Mouse (Mus musculus) neural tube, embryonic 14.5 days (tissue): ENCODE data around the gene 1700013G24Rik. TPM values are rescaled to one million over a fixed set of nuclear protein-coding genes. Genes with fewer than 3 reads are reported as not detected.

ENCODE experiments used
- ATAC-seq: fragments of 200-750 bp; cut with Nextera tagmentation; 2 replicates; pipeline ENCODE4 v1.8.0; 2017; ENCODE audit warnings: low read depth, mild to moderate bottlenecking, moderate TSS enrichment, moderate library complexity
- H3K27ac ChIP-seq: fragments of 300-500 bp; sonication (generic); 2 replicates; pipeline ENCODE4 v1.5.1; 2014; ENCODE audit warnings: low read depth, mild to moderate bottlenecking, control low read depth, low read length, moderate library complexity, mixed read lengths
- H3K27me3 ChIP-seq: fragments of 300-500 bp; sonication (generic); 2 replicates; pipeline ENCODE4 v1.6.1; 2014; ENCODE audit warnings: low read length; ENCODE audit not compliant: control insufficient read depth, insufficient read depth
- H3K36me3 ChIP-seq: fragments of 300-500 bp; sonication (generic); 2 replicates; pipeline ENCODE4 v1.6.1; 2014; ENCODE audit warnings: low read length, mixed read lengths; ENCODE audit not compliant: control insufficient read depth, insufficient read depth
- H3K4me1 ChIP-seq: fragments of 300-500 bp; sonication (generic); 2 replicates; pipeline ENCODE4 v1.6.1; 2014; ENCODE audit warnings: low read length; ENCODE audit not compliant: control insufficient read depth, insufficient read depth
- H3K4me2 ChIP-seq: fragments of 300-500 bp; sonication (generic); 2 replicates; pipeline ENCODE4 v1.6.1; 2014; ENCODE audit warnings: mild to moderate bottlenecking, low read depth, low read length, control low read depth
- H3K4me3 ChIP-seq: fragments of 300-500 bp; sonication (generic); 2 replicates; pipeline ENCODE4 v1.5.1; 2014; ENCODE audit warnings: low read depth, low read length, control low read depth, mixed read lengths
- H3K9ac ChIP-seq: fragments of 300-500 bp; sonication (generic); replicated peaks from 2 replicates; pipeline ENCODE4 v1.6.1; 2014; ENCODE audit warnings: low read depth, mild to moderate bottlenecking, control low read depth, low read length, mixed read lengths
- H3K9me3 ChIP-seq: fragments of 300-500 bp; sonication (generic); 2 replicates; pipeline ENCODE4 v1.6.1; 2016; ENCODE audit warnings: low read length; ENCODE audit not compliant: control insufficient read depth
- WGBS: fragments of 180-500 bp; shearing (Covaris S2); extraction: QIAGEN DNeasy Blood & Tissue Kit; methylation state at CpG from one replicate; pipeline ENCODE4 v1.1.7; 2014; 5-methylcytosine and 5-hydroxymethylcytosine counted together
- polyA plus RNA-seq: library from polyadenylated mRNA; unstranded; fragments of >200 nt; fragmentation: Nextera tagmentation; extraction: Ambion mirVana; gene quantifications from 2 replicates; pipeline ENCODE4 v1.2.1, GENCODE M21; 2014

1700013G24Rik gene
- polyA plus RNA-seq, 1 experiment from 2014 or later: not detected

GRCm38 (mm10) chr4:137477611-137478010, 24.5 kb downstream of the 1700013G24Rik start:
- H3K27ac ChIP-seq: no peak overlapping the region
- ATAC-seq: no peak
- no peak overlapping the region for H3K4me3 ChIP-seq
- no peaks in the 10 kb centered on the region for H3K9me3 ChIP-seq
- no peaks in the 10 kb centered on the region for H3K27me3 ChIP-seq
- H3K4me1 ChIP-seq: peaks cover 9% of the 10 kb centered on the region
- WGBS: 63% methylated on average over 6 of the region's 6 CpGs
- H3K4me2 ChIP-seq: no peak overlapping the region
- H3K36me3 ChIP-seq: no peaks in the 10 kb centered on the region
- H3K9ac ChIP-seq: no peak overlapping the region

GRCm38 (mm10) chr4:137478306-137478705, 25.2 kb downstream of the 1700013G24Rik start:
- H3K9ac ChIP-seq: no peak overlapping the region
- no peak overlapping the region for H3K4me2 ChIP-seq
- H3K27ac ChIP-seq: no peak overlapping the region
- no peak overlapping the region for H3K4me3 ChIP-seq
- ATAC-seq: no peak
- no peaks in the 10 kb centered on the region for H3K27me3 ChIP-seq
- H3K4me1 ChIP-seq: peaks cover 9% of the 10 kb centered on the region
- no peaks in the 10 kb centered on the region for H3K9me3 ChIP-seq
- WGBS: 53% methylated on average over 5 of the region's 5 CpGs
- no peaks in the 10 kb centered on the region for H3K36me3 ChIP-seq

GRCm38 (mm10) chr4:137479757-137480156, 26.7 kb downstream of the 1700013G24Rik start:
- Histone ChIP-seq H3K9ac (no peak overlapping the region), H3K36me3 (no peaks in the 10 kb centered on the region), H3K27ac (no peak overlapping the region), H3K9me3 (no peaks in the 10 kb centered on the region), H3K27me3 (no peaks in the 10 kb centered on the region), H3K4me3 (no peak overlapping the region), H3K4me1 (peaks cover 12% of the 10 kb centered on the region), H3K4me2 (no peak overlapping the region)
- no peak for ATAC-seq
- 12% methylated on average over 5 of the region's 6 CpGs for WGBS

GRCm38 (mm10) chr4:137480191-137480992, 27.3 kb downstream of the 1700013G24Rik start:
- Histone ChIP-seq H3K4me2 (no peak overlapping the region), H3K9ac (no peak overlapping the region), H3K27me3 (no peaks in the 10 kb centered on the region), H3K4me1 (peaks cover 16% of the 10 kb centered on the region), H3K27ac (no peak overlapping the region), H3K36me3 (no peaks in the 10 kb centered on the region), H3K4me3 (no peak overlapping the region), H3K9me3 (no peaks in the 10 kb centered on the region)
- WGBS: 17% methylated on average over 19 of the region's 19 CpGs
- no peak for ATAC-seq

GRCm38 (mm10) chr4:137480993-137481340, 27.9 kb downstream of the 1700013G24Rik start:
- Histone ChIP-seq H3K27ac (no peak overlapping the region), H3K9ac (no peak overlapping the region), H3K4me3 (no peak overlapping the region), H3K4me1 (peaks cover 22% of the 10 kb centered on the region), H3K4me2 (no peak overlapping the region), H3K36me3 (no peaks in the 10 kb centered on the region), H3K9me3 (no peaks in the 10 kb centered on the region), H3K27me3 (no peaks in the 10 kb centered on the region)
- WGBS: 20% methylated on average over 1 of the region's 1 CpGs
- no peak for ATAC-seq

GRCm38 (mm10) chr4:137481381-137482030, 28.4 kb downstream of the 1700013G24Rik start:
- H3K4me2 ChIP-seq: no peak overlapping the region
- no peak for ATAC-seq
- no peak overlapping the region for H3K4me3 ChIP-seq
- no peaks in the 10 kb centered on the region for H3K27me3 ChIP-seq
- H3K36me3 ChIP-seq: no peaks in the 10 kb centered on the region
- peaks cover 22% of the 10 kb centered on the region for H3K4me1 ChIP-seq
- no peak overlapping the region for H3K9ac ChIP-seq
- H3K27ac ChIP-seq: no peak overlapping the region
- WGBS: 50% methylated on average over 13 of the region's 13 CpGs
- no peaks in the 10 kb centered on the region for H3K9me3 ChIP-seq

- no peak for ATAC-seq
- Histone ChIP-seq H3K27ac (no peak overlapping the region), H3K4me2 (no peak overlapping the region), H3K4me1 (peaks cover 31% of the 10 kb centered on the region), H3K9ac (no peak overlapping the region), H3K4me3 (no peak overlapping the region), H3K36me3 (no peaks in the 10 kb centered on the region), H3K27me3 (no peaks in the 10 kb centered on the region), H3K9me3 (no peaks in the 10 kb centered on the region)
- WGBS: 77% methylated on average over 16 of the region's 16 CpGs
These were observed 30.8 kb downstream of the 1700013G24Rik start for GRCm38 (mm10) chr4:137483871-137484270.

GRCm38 (mm10) chr4:137484586-137484985, 31.5 kb downstream of the 1700013G24Rik start:
- Histone ChIP-seq H3K4me2 (no peak overlapping the region), H3K4me1 (peaks cover 33% of the 10 kb centered on the region), H3K27ac (no peak overlapping the region), H3K27me3 (no peaks in the 10 kb centered on the region), H3K9ac (no peak overlapping the region), H3K36me3 (no peaks in the 10 kb centered on the region), H3K4me3 (no peak overlapping the region), H3K9me3 (no peaks in the 10 kb centered on the region)
- no peak for ATAC-seq
- 63% methylated on average over 7 of the region's 7 CpGs for WGBS

- Histone ChIP-seq H3K4me2 (no peak overlapping the region), H3K9me3 (no peaks in the 10 kb centered on the region), H3K4me3 (no peak overlapping the region), H3K27me3 (no peaks in the 10 kb centered on the region), H3K27ac (no peak overlapping the region), H3K36me3 (no peaks in the 10 kb centered on the region), H3K9ac (no peak overlapping the region), H3K4me1 (peaks cover 33% of the 10 kb centered on the region)
- no peak for ATAC-seq
- WGBS: 29% methylated on average over 14 of the region's 14 CpGs
These were observed 32.3 kb downstream of the 1700013G24Rik start for GRCm38 (mm10) chr4:137485258-137485960.
